Mouse (Mus musculus): ENCODE measurements around the gene Tbc1d10c. TPM values are rescaled to one million over a fixed set of nuclear protein-coding genes. Genes with fewer than 3 reads are reported as not detected.
A peak's percentile ranks its signal among the peaks of the same experiment; 100 is the strongest.

Tbc1d10c gene
- 5.5 and 8.1 TPM in 2 replicates for polyA plus RNA-seq (2015; fragmentation: Nextera tagmentation; extraction: Ambion mirVana)

DNA sequence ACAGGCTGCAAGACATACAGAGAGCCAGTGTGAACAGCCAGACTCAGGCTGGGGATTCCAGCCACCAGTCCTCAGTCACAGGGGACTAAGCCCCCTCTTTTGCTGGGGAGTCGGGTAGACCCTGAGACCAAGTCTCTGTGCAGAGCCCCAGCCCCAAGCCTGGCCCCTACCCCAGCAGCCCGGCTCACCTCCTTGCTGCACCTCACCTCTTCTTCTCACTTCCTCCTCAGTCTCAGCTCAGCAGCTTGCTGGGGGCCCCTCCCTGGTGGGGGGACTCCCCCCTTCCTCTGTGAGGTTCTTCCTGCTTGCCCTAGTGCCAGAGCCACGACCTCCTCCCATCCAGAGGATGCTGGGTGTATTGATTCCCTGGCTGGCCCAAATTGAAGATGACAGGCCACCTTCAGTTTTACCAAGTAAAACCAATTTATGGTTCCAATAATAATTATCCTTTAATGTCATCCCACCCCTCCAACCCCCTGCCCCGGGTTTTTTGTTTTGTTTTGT lies at the start of gene Tbc1d10c:
Gene Tbc1d10c (minus strand): TSS at position 454 of the 504 bp plus-strand sequence.
- H3K4me1 ChIP-seq (ENCODE audit: control insufficient read depth, low read depth, low read length): peaks cover 40% of the 10 kb centered on the region
- H3K4me2 ChIP-seq (ENCODE audit: low read depth, low read length): peak within 1 kb of the TSS; percentile 90
- H3K27me3 ChIP-seq (ENCODE audit: control insufficient read depth, insufficient read depth, low read depth, low read length): no peaks in the 10 kb centered on the region
- WGBS (ENCODE audit: insufficient replicate concordance): 24% methylated on average over 4 of the region's 4 CpGs
- peak within 1 kb of the TSS; percentile 98 for H3K9ac ChIP-seq (ENCODE audit: low read depth, low read length)
- peak within 1 kb of the TSS; percentile 97 for H3K4me3 ChIP-seq (ENCODE audit: low read depth, low read length)
- ATAC-seq (ENCODE audit: low read depth): no peak
- peaks cover 21% of the 10 kb centered on the region for H3K36me3 ChIP-seq (ENCODE audit: control insufficient read depth, insufficient read depth)
- H3K27ac ChIP-seq (ENCODE audit: low read length): peak within 1 kb of the TSS; percentile 90
- no peaks in the 10 kb centered on the region for H3K9me3 ChIP-seq (replicated peaks; ENCODE audit: control insufficient read depth, low read length)

- 0 out of 2 replicates have a peak, but pooled peaks have one; percentile 32 for ATAC-seq (ENCODE audit: low read depth)
Observed at GRCm38 (mm10) chr19:4240247-4240668, 49.2 kb upstream of the Tbc1d10c start.

GRCm38 (mm10) chr19:4234548-4234947 lies 43.5 kb upstream of the Tbc1d10c start:
- Histone ChIP-seq H3K4me2 (ENCODE audit: low read depth, low read length) (no peak overlapping the region), H3K4me3 (ENCODE audit: low read depth, low read length) (no peak overlapping the region), H3K9ac (ENCODE audit: low read depth, low read length) (no peak overlapping the region), H3K36me3 (ENCODE audit: control insufficient read depth, insufficient read depth) (no peaks in the 10 kb centered on the region), H3K4me1 (ENCODE audit: control insufficient read depth, low read depth, low read length) (peaks cover 18% of the 10 kb centered on the region), H3K27ac (ENCODE audit: low read length) (no peak overlapping the region), H3K9me3 (replicated peaks; ENCODE audit: control insufficient read depth, low read length) (no peaks in the 10 kb centered on the region), H3K27me3 (ENCODE audit: control insufficient read depth, insufficient read depth, low read depth, low read length) (no peaks in the 10 kb centered on the region)
- WGBS (ENCODE audit: insufficient replicate concordance): 63% methylated on average over 4 of the region's 4 CpGs
- ATAC-seq (ENCODE audit: low read depth): no peak

More at GRCm38 (mm10) chr19:4240247-4240668, 49.2 kb upstream of the Tbc1d10c start:
- H3K4me2 ChIP-seq (ENCODE audit: low read depth, low read length): no peak overlapping the region
- H3K4me1 ChIP-seq (ENCODE audit: control insufficient read depth, low read depth, low read length): no peaks in the 10 kb centered on the region
- H3K4me3 ChIP-seq (ENCODE audit: low read depth, low read length): no peak overlapping the region
- H3K9ac ChIP-seq (ENCODE audit: low read depth, low read length): no peak overlapping the region
- no peaks in the 10 kb centered on the region for H3K36me3 ChIP-seq (ENCODE audit: control insufficient read depth, insufficient read depth)
- H3K27me3 ChIP-seq (ENCODE audit: control insufficient read depth, insufficient read depth, low read depth, low read length): no peaks in the 10 kb centered on the region
- WGBS (ENCODE audit: insufficient replicate concordance): 40% methylated on average over 8 of the region's 8 CpGs
- H3K9me3 ChIP-seq (replicated peaks; ENCODE audit: control insufficient read depth, low read length): no peaks in the 10 kb centered on the region
- H3K27ac ChIP-seq (ENCODE audit: low read length): no peak overlapping the region

DNA sequence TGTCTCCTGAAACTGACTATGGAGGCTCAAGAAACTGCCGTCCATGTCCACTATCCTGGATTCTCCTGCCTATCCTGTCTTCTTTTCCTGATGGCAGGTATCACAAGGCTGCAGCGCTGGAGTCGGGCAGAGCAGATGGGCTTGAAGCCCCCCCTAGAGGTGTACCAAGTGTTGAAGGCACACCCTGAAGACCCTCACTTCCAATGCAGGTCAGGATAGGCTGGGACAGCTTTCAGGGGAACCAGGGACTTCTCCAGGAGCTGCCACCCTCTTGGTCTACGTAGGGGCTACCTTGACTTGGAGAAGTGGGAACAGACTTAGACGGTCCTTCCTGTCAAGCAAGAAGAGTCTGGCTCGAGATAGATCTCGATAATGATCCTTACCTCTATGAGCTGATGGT lies 41.6 kb upstream of the Tbc1d10c start:
- no peaks in the 10 kb centered on the region for H3K9me3 ChIP-seq (replicated peaks; ENCODE audit: control insufficient read depth, low read length)
- peak overlapping the region; percentile 75; the same call in 1 of the 2 replicates for H3K9ac ChIP-seq (ENCODE audit: low read depth, low read length)
- peak overlapping the region; percentile 15; the same call in 1 of the 2 replicates for H3K27ac ChIP-seq (ENCODE audit: low read length)
- peak overlapping the region; percentile 72 for H3K4me3 ChIP-seq (ENCODE audit: low read depth, low read length)
- H3K36me3 ChIP-seq (ENCODE audit: control insufficient read depth, insufficient read depth): no peaks in the 10 kb centered on the region
- ATAC-seq (ENCODE audit: low read depth): no peak
- H3K4me2 ChIP-seq (ENCODE audit: low read depth, low read length): peak overlapping the region; percentile 82
- peaks cover 21% of the 10 kb centered on the region for H3K4me1 ChIP-seq (ENCODE audit: control insufficient read depth, low read depth, low read length)
- WGBS (ENCODE audit: insufficient replicate concordance): 66% methylated on average over 7 of the region's 7 CpGs
- no peaks in the 10 kb centered on the region; the same call in none of the 2 replicates for H3K27me3 ChIP-seq (ENCODE audit: control insufficient read depth, insufficient read depth, low read depth, low read length)

DNA sequence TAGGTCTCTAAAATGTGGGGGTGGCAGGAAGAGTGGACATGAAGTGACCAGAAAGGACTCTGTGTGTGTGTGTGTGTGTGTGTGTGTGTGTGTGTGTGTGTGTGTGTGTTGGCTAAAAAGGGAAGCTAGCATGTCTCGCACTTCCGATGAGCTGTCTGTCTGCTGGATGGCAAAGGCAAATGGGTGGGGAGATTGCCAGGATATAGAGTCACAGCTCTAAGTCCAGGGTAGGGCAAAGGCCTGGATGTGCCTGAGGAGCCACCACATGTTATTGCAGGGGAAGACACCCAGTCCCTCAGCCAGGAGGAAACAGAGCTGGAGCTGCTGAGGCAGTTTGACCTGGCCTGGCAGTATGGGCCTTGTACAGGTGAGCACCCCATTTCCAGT lies 41.1 kb upstream of the Tbc1d10c start:
- Histone ChIP-seq H3K36me3 (ENCODE audit: control insufficient read depth, insufficient read depth) (no peaks in the 10 kb centered on the region), H3K9ac (ENCODE audit: low read depth, low read length) (peak overlapping the region; percentile 75), H3K4me1 (ENCODE audit: control insufficient read depth, low read depth, low read length) (peaks cover 21% of the 10 kb centered on the region), H3K4me2 (ENCODE audit: low read depth, low read length) (peak overlapping the region; percentile 82), H3K27ac (ENCODE audit: low read length) (peak overlapping the region; percentile 78), H3K27me3 (ENCODE audit: control insufficient read depth, insufficient read depth, low read depth, low read length) (no peaks in the 10 kb centered on the region; the same call in none of the 2 replicates), H3K4me3 (ENCODE audit: low read depth, low read length) (peak overlapping the region; percentile 72), H3K9me3 (replicated peaks; ENCODE audit: control insufficient read depth, low read length) (no peaks in the 10 kb centered on the region)
- peak; percentile 18 for ATAC-seq (ENCODE audit: low read depth)
- WGBS (ENCODE audit: insufficient replicate concordance): 0% methylated on average over 2 of the region's 2 CpGs

DNA sequence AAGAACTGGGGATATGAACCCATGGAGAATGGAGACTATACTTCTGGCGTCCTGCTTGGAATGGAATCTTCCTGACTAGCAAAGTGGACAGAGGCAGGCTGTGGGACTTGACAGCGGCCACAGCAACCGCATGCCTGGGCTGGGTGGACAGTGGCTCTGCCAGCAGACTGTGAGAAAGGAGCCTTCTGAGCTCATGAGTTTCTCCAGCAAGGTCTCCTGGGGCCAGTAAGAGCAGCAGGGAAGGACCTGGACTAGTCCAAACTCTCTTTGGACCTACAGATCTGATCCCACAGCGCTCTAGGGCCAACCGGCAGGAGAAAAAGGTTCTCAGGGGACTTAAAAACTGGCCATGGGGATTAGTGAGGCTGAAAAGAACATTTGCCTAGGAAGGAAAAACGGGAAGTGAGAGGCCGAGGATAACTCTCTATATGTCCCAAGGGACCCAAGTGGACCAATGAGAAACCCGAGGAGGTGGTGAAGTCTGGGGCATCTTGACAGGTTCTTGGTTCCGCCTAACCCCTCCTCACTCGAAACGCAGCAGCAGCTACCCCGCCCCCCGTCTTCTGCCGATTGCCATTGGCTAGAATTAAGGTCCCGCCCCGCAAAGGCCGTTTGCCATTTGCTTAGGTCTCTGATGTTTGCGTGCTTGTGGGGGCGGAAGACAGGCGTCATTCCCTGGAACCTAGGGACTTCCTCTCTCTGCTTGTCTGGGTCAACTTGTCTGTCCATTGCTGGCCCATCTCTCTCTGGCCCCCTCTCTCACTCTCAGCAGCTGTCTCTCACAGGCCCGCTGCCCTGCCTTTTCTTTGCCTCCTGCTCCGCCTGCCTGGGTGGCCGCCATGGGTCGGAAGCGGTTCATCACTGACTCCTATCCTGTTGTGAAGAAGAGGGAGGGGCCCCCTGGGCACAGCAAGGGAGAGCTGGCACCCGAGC lies 40.4 kb upstream of the Tbc1d10c start, which contains the start of gene Pold4:
Gene Pold4 (plus strand): TSS at position 647 of the 933 bp plus-strand sequence.
- H3K4me2 ChIP-seq (ENCODE audit: low read depth, low read length): peak within 1 kb of the TSS; percentile 82
- peak within 1 kb of the TSS; percentile 83 for H3K27ac ChIP-seq (ENCODE audit: low read length)
- peak within 1 kb of the TSS; percentile 75 for H3K9ac ChIP-seq (ENCODE audit: low read depth, low read length)
- no peaks in the 10 kb centered on the region for H3K36me3 ChIP-seq (ENCODE audit: control insufficient read depth, insufficient read depth)
- H3K27me3 ChIP-seq (ENCODE audit: control insufficient read depth, insufficient read depth, low read depth, low read length): no peaks in the 10 kb centered on the region; the same call in none of the 2 replicates
- peaks cover 21% of the 10 kb centered on the region for H3K4me1 ChIP-seq (ENCODE audit: control insufficient read depth, low read depth, low read length)
- no peaks in the 10 kb centered on the region for H3K9me3 ChIP-seq (replicated peaks; ENCODE audit: control insufficient read depth, low read length)
- 11% methylated on average over 26 of the region's 26 CpGs for WGBS (ENCODE audit: insufficient replicate concordance)
- ATAC-seq (ENCODE audit: low read depth): peak; percentile 89
- H3K4me3 ChIP-seq (ENCODE audit: low read depth, low read length): peak within 1 kb of the TSS; percentile 72

DNA sequence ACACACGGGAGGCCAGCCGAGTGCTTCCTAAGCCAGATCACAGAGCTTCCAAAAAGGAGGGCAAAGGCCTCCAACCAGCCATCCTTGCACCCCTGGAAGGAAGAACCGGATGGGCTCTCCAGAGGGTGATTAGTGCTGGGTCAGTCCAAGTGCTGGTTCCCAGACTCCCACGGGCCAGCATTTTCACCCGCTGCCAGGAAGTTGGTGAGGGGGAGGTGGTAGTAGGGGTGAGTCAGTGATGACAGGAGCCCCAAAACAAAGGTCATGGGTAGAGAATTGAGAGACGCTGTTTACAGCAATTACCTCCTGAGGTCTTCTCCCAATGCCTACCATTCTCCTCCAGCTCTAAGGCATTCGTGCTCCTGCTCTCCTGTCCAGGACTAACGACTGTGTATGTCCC lies 39.3 kb upstream of the Tbc1d10c start:
- H3K4me2 ChIP-seq (ENCODE audit: low read depth, low read length): no peak overlapping the region; the same call in 1 of the 2 replicates
- 65% methylated on average over 8 of the region's 8 CpGs for WGBS (ENCODE audit: insufficient replicate concordance)
- no peaks in the 10 kb centered on the region for H3K9me3 ChIP-seq (replicated peaks; ENCODE audit: control insufficient read depth, low read length)
- 0 out of 2 replicates have a peak overlapping the region, but pooled peaks have one; percentile 29 for H3K27ac ChIP-seq (ENCODE audit: low read length)
- ATAC-seq (ENCODE audit: low read depth): no peak
- no peaks in the 10 kb centered on the region; the same call in none of the 2 replicates for H3K27me3 ChIP-seq (ENCODE audit: control insufficient read depth, insufficient read depth, low read depth, low read length)
- no peak overlapping the region for H3K4me3 ChIP-seq (ENCODE audit: low read depth, low read length)
- H3K36me3 ChIP-seq (ENCODE audit: control insufficient read depth, insufficient read depth): no peaks in the 10 kb centered on the region
- peaks cover 21% of the 10 kb centered on the region for H3K4me1 ChIP-seq (ENCODE audit: control insufficient read depth, low read depth, low read length)
- no peak overlapping the region for H3K9ac ChIP-seq (ENCODE audit: low read depth, low read length)

DNA sequence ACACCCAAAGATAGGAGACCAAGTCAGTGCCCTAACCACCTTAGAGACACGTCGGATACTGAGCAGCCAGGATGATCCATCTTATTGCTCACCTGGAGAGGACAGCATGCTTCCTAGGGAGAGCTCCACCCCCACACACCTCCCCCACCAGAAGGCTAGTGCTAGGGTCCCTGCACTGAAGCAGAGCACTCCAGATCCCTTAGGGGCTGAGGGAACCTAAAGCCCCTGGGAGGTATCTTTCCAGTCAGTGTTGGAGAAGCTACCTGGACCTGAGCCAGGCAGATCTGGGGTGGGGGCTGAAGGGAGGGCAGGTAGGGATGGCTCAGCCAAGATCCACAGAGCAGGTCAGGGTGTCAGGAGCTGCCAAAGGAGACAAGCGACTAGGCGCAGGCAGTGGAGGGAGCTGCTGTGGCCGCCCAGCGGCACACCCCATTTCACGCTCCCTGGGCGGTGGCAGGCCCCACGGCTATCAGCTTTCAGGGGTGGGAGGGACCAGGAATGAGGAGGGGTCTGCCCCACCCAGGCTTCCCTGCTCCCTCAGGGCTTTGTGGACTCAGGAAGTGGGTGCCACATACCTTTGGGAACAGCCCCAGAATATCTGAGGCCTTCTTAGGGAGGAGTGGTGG lies 38.5 kb upstream of the Tbc1d10c start:
- Histone ChIP-seq H3K4me1 (ENCODE audit: control insufficient read depth, low read depth, low read length) (peaks cover 21% of the 10 kb centered on the region), H3K27me3 (ENCODE audit: control insufficient read depth, insufficient read depth, low read depth, low read length) (no peaks in the 10 kb centered on the region; the same call in none of the 2 replicates), H3K36me3 (ENCODE audit: control insufficient read depth, insufficient read depth) (no peaks in the 10 kb centered on the region), H3K9me3 (replicated peaks; ENCODE audit: control insufficient read depth, low read length) (no peaks in the 10 kb centered on the region), H3K27ac (ENCODE audit: low read length) (no peak overlapping the region), H3K9ac (ENCODE audit: low read depth, low read length) (no peak overlapping the region), H3K4me2 (ENCODE audit: low read depth, low read length) (no peak overlapping the region), H3K4me3 (ENCODE audit: low read depth, low read length) (no peak overlapping the region)
- no peak for ATAC-seq (ENCODE audit: low read depth)
- 59% methylated on average over 9 of the region's 9 CpGs for WGBS (ENCODE audit: insufficient replicate concordance)

Measured in liver, embryonic 16.5 days (tissue).